ENCODE assay signal across 31 mouse cellular contexts in genomic region chr16:90856552-90857200, GRCm38 (mm10). TPM values are rescaled to one million over a fixed set of nuclear protein-coding genes. Genes with fewer than 3 reads are reported as not detected.
DNase-seq lines count a peak whose midpoint lies in the region; ATAC-seq and TF ChIP-seq lines count a peak whose summit lies in the region.
"Had no signal": no experiment of that assay in that cellular context is flagged by ENCODE, and none has a peak within 500 bp of the region (broad histone marks: within the 10 kb centered on the region; RNA-seq: fewer than 3 reads in every experiment).

No protein-coding gene starts in this region.

- H3K9ac ChIP-seq in midbrain, embryonic 11.5 days (ENCODE audit: low read length) = no peak overlapping the region
- H3K9ac ChIP-seq: embryonic facial prominence, embryonic 13.5 days; liver, embryonic 15.5 days; midbrain, embryonic 12.5 days; neural tube, embryonic 12.5 days had no signal

- H3K36me3 ChIP-seq in kidney, adult 2 months (ENCODE audit: control insufficient read depth, insufficient read depth, low read length) = no peaks in the 10 kb centered on the region
- H3K36me3 ChIP-seq in midbrain, embryonic 11.5 days (ENCODE audit: control insufficient read depth, insufficient read depth, low read length) = no peaks in the 10 kb centered on the region
- no peaks in the 10 kb centered on the region for H3K36me3 ChIP-seq in midbrain, embryonic 10.5 days
- H3K36me3 ChIP-seq: embryonic facial prominence, embryonic 13.5 days; liver, embryonic 15.5 days; midbrain, embryonic 12.5 days; neural tube, embryonic 12.5 days had no signal

- DNase-seq in kidney, adult 2 months = peak; percentile 19
- DNase-seq in kidney, postnatal 10 days = no peak
- DNase-seq in midbrain, embryonic 11.5 days (ENCODE audit: low spot score, missing footprints) = peak; percentile 68
- DNase-seq in midbrain, embryonic 10.5 days (ENCODE audit: low spot score) = no peak
- peak; percentile 34 for DNase-seq in gonadal fat pad, adult 2 months (ENCODE audit: low read depth)
- no peak for DNase-seq in layer of hippocampus, adult 11-12 months (ENCODE audit: low spot score)
- no peak for DNase-seq in thymus, postnatal 14 days
- no peak for DNase-seq in heart, postnatal 36 days
- DNase-seq: adrenal gland, postnatal 25 days; cerebellum, adult 11-12 months; cerebellum, postnatal 10 days; gastrocnemius, adult 2 months; gastrocnemius, postnatal 36 days; heart, postnatal 14 days; kidney, adult 18-20 months; kidney, postnatal 4 days; layer of hippocampus, postnatal 36 days; left cerebral cortex, postnatal 4 days; right cerebral cortex, adult 18-20 months; spleen, adult 18-20 months; thymus, adult 18-20 months had no signal

- H3K27ac ChIP-seq in kidney, adult 2 months (ENCODE audit: insufficient read depth, low read depth, low read length) = no peak overlapping the region
- H3K27ac ChIP-seq in midbrain, embryonic 11.5 days (ENCODE audit: low read depth, low read length) = no peak overlapping the region
- H3K27ac ChIP-seq in midbrain, embryonic 10.5 days (replicated peaks) = no peak overlapping the region
- H3K27ac ChIP-seq: embryonic facial prominence, embryonic 13.5 days; gastrocnemius, adult 2 months; liver, embryonic 15.5 days; macrophage; midbrain, embryonic 12.5 days; neural tube, embryonic 12.5 days; stomach, postnatal 0 days had no signal

- no peak for ATAC-seq in midbrain, embryonic 11.5 days (ENCODE audit: low FRiP score)
- ATAC-seq: forebrain, embryonic 16.5 days; hindbrain, embryonic 16.5 days had no signal

- intact Hi-C loops in heart, postnatal 36 days (cut with DNase I) = no loop called here

- H3K4me2 ChIP-seq in midbrain, embryonic 11.5 days = no peak overlapping the region
- H3K4me2 ChIP-seq: embryonic facial prominence, embryonic 13.5 days; liver, embryonic 15.5 days; midbrain, embryonic 12.5 days; neural tube, embryonic 12.5 days had no signal

- no peak for TF ChIP-seq POLR2A in kidney, adult 2 months (IDR thresholded peaks at IDR 0.05; ENCODE audit: low read depth, low read length)

- WGBS in kidney, adult 2 months = 92% methylated on average over 6 of the region's 6 CpGs
- 88% methylated on average over 6 of the region's 6 CpGs for WGBS in midbrain, embryonic 11.5 days
- WGBS in midbrain, embryonic 10.5 days = 90% methylated on average over 6 of the region's 6 CpGs

- TF ChIP-seq CTCF in kidney, adult 2 months (conservative IDR thresholded peaks at IDR 0.05; ENCODE audit: insufficient read depth, insufficient read length, low read depth, low read length) = no peak

- no peaks in the 10 kb centered on the region for H3K9me3 ChIP-seq in midbrain, embryonic 11.5 days (ENCODE audit: control insufficient read depth, low read length)
- no peaks in the 10 kb centered on the region for H3K9me3 ChIP-seq in midbrain, embryonic 10.5 days (replicated peaks)
- H3K9me3 ChIP-seq: embryonic facial prominence, embryonic 13.5 days; liver, embryonic 15.5 days; midbrain, embryonic 12.5 days; neural tube, embryonic 12.5 days had no signal

- no peaks in the 10 kb centered on the region for H3K27me3 ChIP-seq in kidney, adult 2 months (replicated peaks; ENCODE audit: control insufficient read depth, insufficient read depth, low read length)
- no peaks in the 10 kb centered on the region for H3K27me3 ChIP-seq in midbrain, embryonic 11.5 days (ENCODE audit: control insufficient read depth, insufficient read depth, low read length)
- no peaks in the 10 kb centered on the region for H3K27me3 ChIP-seq in midbrain, embryonic 10.5 days (ENCODE audit: low read depth, poor library complexity, severe bottlenecking)
- H3K27me3 ChIP-seq: embryonic facial prominence, embryonic 13.5 days; midbrain, embryonic 12.5 days; neural tube, embryonic 12.5 days had no signal

- H3K4me1 ChIP-seq in kidney, adult 2 months (ENCODE audit: control insufficient read depth, insufficient read depth, low read length) = no peaks in the 10 kb centered on the region
- no peaks in the 10 kb centered on the region for H3K4me1 ChIP-seq in midbrain, embryonic 11.5 days (ENCODE audit: control insufficient read depth, insufficient read depth, low read length)
- H3K4me1 ChIP-seq in midbrain, embryonic 10.5 days = peaks cover 10% of the 10 kb centered on the region; the same call in 1 of the 2 replicates
- H3K4me1 ChIP-seq: neural tube, embryonic 12.5 days had no signal

- H3K4me3 ChIP-seq in kidney, adult 2 months (ENCODE audit: insufficient read depth, low read depth, low read length) = no peak overlapping the region
- H3K4me3 ChIP-seq in midbrain, embryonic 11.5 days (ENCODE audit: low read depth, low read length) = no peak overlapping the region
- no peak overlapping the region for H3K4me3 ChIP-seq in midbrain, embryonic 10.5 days
- H3K4me3 ChIP-seq: embryonic facial prominence, embryonic 13.5 days; gastrocnemius, adult 2 months; liver, embryonic 15.5 days; midbrain, embryonic 12.5 days; myocyte; neural tube, embryonic 12.5 days had no signal

RNA-seq across cellular contexts. Expression of gene Eva1c, which starts 30.2 kb away (rescaled TPM):
- 5.8 and 8.3 TPM in 2 replicates for polyA plus RNA-seq in kidney, adult 2 months (2012; rRNA removed)
- 1.1 and 1.3 TPM in 2 replicates for polyA plus RNA-seq in midbrain, embryonic 11.5 days (2014; fragmentation: Nextera tagmentation; extraction: Ambion mirVana)
- polyA plus RNA-seq in midbrain, embryonic 10.5 days (2016; fragmentation: Nextera tagmentation; extraction: Ambion mirVana) = 0.96 and 1.8 TPM in 2 replicates
- polyA plus RNA-seq in gonadal fat pad, adult 2 months (2012; rRNA removed) = 7.2 and 8.1 TPM in 2 replicates
- total RNA-seq in heart, postnatal 36 days (2021) = 1 to 10 TPM; 1.1 to 1.4 TPM
- total RNA-seq: common myeloid progenitor, adult 5-6 weeks had no signal
- polyA plus RNA-seq: macrophage had no signal

RNA-seq across cellular contexts. Expression of gene Urb1, which starts 46.5 kb away (rescaled TPM):
- polyA plus RNA-seq in kidney, adult 2 months (2012; rRNA removed) = 2.7 and 3.2 TPM in 2 replicates
- 13.1 and 14.2 TPM in 2 replicates for polyA plus RNA-seq in midbrain, embryonic 11.5 days (2014; fragmentation: Nextera tagmentation; extraction: Ambion mirVana)
- polyA plus RNA-seq in midbrain, embryonic 10.5 days (2016; fragmentation: Nextera tagmentation; extraction: Ambion mirVana) = 10.7 and 11.0 TPM in 2 replicates
- 5.4 and 6.4 TPM in 2 replicates for polyA plus RNA-seq in gonadal fat pad, adult 2 months (2012; rRNA removed)
- 1 to 10 TPM; 6.1 to 6.6 TPM for total RNA-seq in heart, postnatal 36 days (2021)

Comparison
In these comparisons a context has a peak if more than half of its experiments do, and no peak if none do; other contexts are left out.
1. DNase-seq: peak in kidney, adult 2 months (single experiment), midbrain, embryonic 11.5 days (single experiment) and gonadal fat pad, adult 2 months (single experiment); none in kidney, postnatal 10 days (single experiment), midbrain, embryonic 10.5 days (single experiment), layer of hippocampus, adult 11-12 months (single experiment), thymus, postnatal 14 days (single experiment) and heart, postnatal 36 days (0 of 2).